15 mouse cellular contexts compared by ENCODE assay signal in the genomic region with DNA sequence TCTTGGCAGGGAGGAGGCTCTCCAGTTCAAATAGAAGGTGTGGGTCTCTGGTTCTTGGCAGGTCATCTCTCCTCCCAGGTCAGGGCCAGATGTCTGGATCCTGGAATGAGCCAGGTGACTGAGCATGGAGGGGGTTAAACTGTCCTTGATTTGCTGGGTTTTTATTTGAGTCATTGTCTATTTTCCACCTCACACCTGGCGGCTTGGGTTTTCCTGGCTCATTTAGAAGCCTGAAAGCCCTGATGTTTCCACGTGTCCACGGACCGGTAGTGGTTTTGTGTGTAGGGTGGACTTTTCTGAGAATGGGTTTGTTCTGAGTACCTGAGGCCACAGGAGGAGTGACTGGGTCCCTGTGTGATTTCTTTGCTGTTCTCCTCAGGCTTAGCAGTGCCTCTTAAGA.
"Had no signal": no experiment of that assay in that cellular context is flagged by ENCODE, and none has a peak within 500 bp of the region (broad histone marks: within the 10 kb centered on the region; RNA-seq: fewer than 3 reads in every experiment).

No protein-coding gene starts in this region.

- ATAC-seq: intestine, embryonic 16.5 days; midbrain, embryonic 16.5 days had no signal

- H3K27ac ChIP-seq: kidney, embryonic 15.5 days; limb, embryonic 15.5 days; macrophage; midbrain, embryonic 12.5 days; neural tube, embryonic 15.5 days had no signal

- H3K9ac ChIP-seq: kidney, embryonic 15.5 days; limb, embryonic 15.5 days; lung, embryonic 14.5 days; midbrain, embryonic 12.5 days; neural tube, embryonic 15.5 days had no signal

- DNase-seq: kidney, adult 2 months; kidney, postnatal 14 days; layer of hippocampus, postnatal 36 days; lung, embryonic 14.5 days; lung, postnatal 14 days; right cerebral cortex, adult 18-20 months; right cerebral cortex, postnatal 25 days; thymus, postnatal 36 days had no signal

- H3K9me3 ChIP-seq: kidney, embryonic 15.5 days; limb, embryonic 15.5 days; midbrain, embryonic 12.5 days; neural tube, embryonic 15.5 days had no signal

- H3K4me2 ChIP-seq: kidney, embryonic 15.5 days; limb, embryonic 15.5 days; lung, embryonic 14.5 days; midbrain, embryonic 12.5 days; neural tube, embryonic 15.5 days had no signal

- H3K27me3 ChIP-seq: kidney, embryonic 15.5 days; limb, embryonic 15.5 days; midbrain, embryonic 12.5 days; neural tube, embryonic 15.5 days had no signal

- H3K4me3 ChIP-seq: kidney, embryonic 15.5 days; limb, embryonic 15.5 days; midbrain, embryonic 12.5 days; neural tube, embryonic 15.5 days had no signal
